In genomic region chrX:144644756-144645155, GRCm38 (mm10) we compare ENCODE assay signal across 25 mouse cellular contexts. TPM values are rescaled to one million over a fixed set of nuclear protein-coding genes. Genes with fewer than 3 reads are reported as not detected.
"Had no signal": no experiment of that assay in that cellular context is flagged by ENCODE, and none has a peak within 500 bp of the region (broad histone marks: within the 10 kb centered on the region; RNA-seq: fewer than 3 reads in every experiment).

No protein-coding gene starts in this region.

- H3K36me3 ChIP-seq: embryonic facial prominence, embryonic 10.5 days; embryonic facial prominence, embryonic 12.5 days; embryonic facial prominence, embryonic 13.5 days; embryonic facial prominence, embryonic 15.5 days; forebrain, embryonic 10.5 days; forebrain, embryonic 12.5 days; forebrain, embryonic 15.5 days had no signal

- H3K4me1 ChIP-seq: embryonic facial prominence, embryonic 10.5 days; embryonic facial prominence, embryonic 12.5 days; embryonic facial prominence, embryonic 13.5 days; embryonic facial prominence, embryonic 15.5 days; forebrain, embryonic 10.5 days; forebrain, embryonic 12.5 days; forebrain, embryonic 13.5 days; forebrain, embryonic 15.5 days had no signal

- H3K27ac ChIP-seq: embryonic facial prominence, embryonic 10.5 days; embryonic facial prominence, embryonic 12.5 days; embryonic facial prominence, embryonic 13.5 days; embryonic facial prominence, embryonic 15.5 days; forebrain, embryonic 10.5 days; forebrain, embryonic 12.5 days; forebrain, embryonic 13.5 days; forebrain, embryonic 15.5 days; gastrocnemius, adult 2 months; heart, adult 2 months had no signal

- H3K4me3 ChIP-seq: embryonic facial prominence, embryonic 10.5 days; embryonic facial prominence, embryonic 12.5 days; embryonic facial prominence, embryonic 13.5 days; embryonic facial prominence, embryonic 15.5 days; erythroblast, embryonic 14.5 days; forebrain, embryonic 10.5 days; forebrain, embryonic 12.5 days; forebrain, embryonic 13.5 days; forebrain, embryonic 15.5 days; gastrocnemius, adult 2 months; heart, adult 2 months had no signal

- DNase-seq: cerebellum, adult 9-11 months; cerebellum, postnatal 25 days; cerebellum, postnatal 36 days; forebrain, postnatal 0 days; gastrocnemius, adult 2 months; gastrocnemius, postnatal 10 days; gastrocnemius, postnatal 14 days; gastrocnemius, postnatal 25 days; gastrocnemius, postnatal 36 days; heart, adult 11 months; heart, adult 2 months had no signal

- H3K9me3 ChIP-seq: embryonic facial prominence, embryonic 10.5 days; embryonic facial prominence, embryonic 12.5 days; embryonic facial prominence, embryonic 13.5 days; embryonic facial prominence, embryonic 15.5 days; forebrain, embryonic 10.5 days; forebrain, embryonic 12.5 days; forebrain, embryonic 13.5 days; forebrain, embryonic 15.5 days had no signal

- H3K27me3 ChIP-seq: embryonic facial prominence, embryonic 12.5 days; embryonic facial prominence, embryonic 15.5 days; forebrain, embryonic 12.5 days; forebrain, embryonic 13.5 days; forebrain, embryonic 15.5 days had no signal

- H3K9ac ChIP-seq: embryonic facial prominence, embryonic 12.5 days; embryonic facial prominence, embryonic 13.5 days; embryonic facial prominence, embryonic 15.5 days; forebrain, embryonic 12.5 days; forebrain, embryonic 13.5 days; forebrain, embryonic 15.5 days; forebrain, postnatal 0 days had no signal

RNA-seq across cellular contexts. Expression of gene Trpc5, which starts 43.2 kb away (rescaled TPM):
- total RNA-seq: common myeloid progenitor, adult 5-6 weeks; gastrocnemius, adult 18-20 months; gastrocnemius, postnatal 25 days; gastrocnemius, postnatal 36 days; granulocyte monocyte progenitor cell, adult 5-6 weeks; heart, adult 18-20 months; heart, adult 2 months; heart, adult 8-10 months had no signal
- polyA plus RNA-seq: erythroblast, embryonic 14.5 days; heart, adult 2 months had no signal

RNA-seq across cellular contexts. Expression of gene Rtl4, which starts 44.0 kb away (rescaled TPM):
- total RNA-seq: common myeloid progenitor, adult 5-6 weeks; gastrocnemius, postnatal 25 days; gastrocnemius, postnatal 36 days; granulocyte monocyte progenitor cell, adult 5-6 weeks; heart, adult 18-20 months; heart, adult 2 months; heart, adult 8-10 months had no signal
- polyA plus RNA-seq: erythroblast, embryonic 14.5 days; heart, adult 2 months had no signal
